Mouse (Mus musculus) midbrain, embryonic 13.5 days (tissue): Measurements from ENCODE around the gene Mthfs. TPM values are rescaled to one million over a fixed set of nuclear protein-coding genes. Genes with fewer than 3 reads are reported as not detected.
A peak's percentile ranks its signal among the peaks of the same experiment; 100 is the strongest.

Experiments used
- ATAC-seq: fragments of 200-750 bp; cut with Nextera tagmentation; 2 replicates; pipeline ENCODE4 v1.8.0; 2017; ENCODE audit warnings: mild to moderate bottlenecking, moderate TSS enrichment, moderate library complexity
- H3K27ac ChIP-seq: fragments of 300-500 bp; sonication (generic); 2 replicates; pipeline ENCODE4 v1.5.1; 2015; ENCODE audit warnings: inconsistent platforms, mild to moderate bottlenecking, moderate library complexity
- H3K27me3 ChIP-seq: fragments of 300-500 bp; sonication (generic); 2 replicates; pipeline ENCODE4 v1.6.1; 2015; ENCODE audit warnings: mild to moderate bottlenecking, inconsistent platforms
- H3K36me3 ChIP-seq: fragments of 300-500 bp; sonication (generic); 2 replicates; pipeline ENCODE4 v1.6.1; 2015; ENCODE audit warnings: mild to moderate bottlenecking, inconsistent platforms
- H3K4me1 ChIP-seq: fragments of 300-500 bp; sonication (generic); replicated peaks from 2 replicates; pipeline ENCODE4 v1.6.1; 2015; ENCODE audit warnings: inconsistent platforms
- H3K4me2 ChIP-seq: fragments of 300-500 bp; sonication (generic); replicated peaks from 2 replicates; pipeline ENCODE4 v1.6.1; 2015; ENCODE audit warnings: moderate library complexity, mild to moderate bottlenecking, inconsistent platforms
- H3K4me3 ChIP-seq: fragments of 300-500 bp; sonication (generic); replicated peaks from 2 replicates; pipeline ENCODE4 v1.5.1; 2015; ENCODE audit warnings: mild to moderate bottlenecking, inconsistent platforms
- H3K9ac ChIP-seq: fragments of 300-500 bp; sonication (generic); replicated peaks from 2 replicates; pipeline ENCODE4 v1.6.1; 2015; ENCODE audit warnings: mild to moderate bottlenecking, inconsistent platforms
- H3K9me3 ChIP-seq: fragments of 300-500 bp; sonication (generic); 2 replicates; pipeline ENCODE4 v1.6.1; 2016; ENCODE audit warnings: mild to moderate bottlenecking, inconsistent platforms
- WGBS: fragments of 180-500 bp; shearing (Covaris S2); methylation state at CpG from one replicate; pipeline ENCODE4 v1.1.7; 2015; 5-methylcytosine and 5-hydroxymethylcytosine counted together
- polyA plus RNA-seq: library from polyadenylated mRNA; unstranded; fragments of >200 nt; fragmentation: Nextera tagmentation; extraction: Ambion mirVana; gene quantifications from 2 replicates; pipeline ENCODE4 v1.2.1, GENCODE M21; 2015

The Mthfs gene
- polyA plus RNA-seq, 1 experiment from 2014 or later, result 11.3 TPM

- H3K4me3 ChIP-seq, result no peak overlapping the region
- H3K4me2 ChIP-seq, result no peak overlapping the region
- H3K36me3 ChIP-seq, result no peaks in the 10 kb centered on the region
- WGBS, result 84% methylated on average over 7 of the region's 7 CpGs
- H3K9me3 ChIP-seq, result no peaks in the 10 kb centered on the region
- peak; percentile 37; the same call in 1 of the 2 replicates for ATAC-seq
- no peak overlapping the region for H3K27ac ChIP-seq
- H3K27me3 ChIP-seq, result no peaks in the 10 kb centered on the region
- no peak overlapping the region for H3K9ac ChIP-seq
- H3K4me1 ChIP-seq, result no peaks in the 10 kb centered on the region
Measured at GRCm38 (mm10) chr9:89308357-89309194, 98.1 kb downstream of the Mthfs start.

GRCm38 (mm10) chr9:89309195-89309535 lies 98.7 kb downstream of the Mthfs start:
- WGBS, result 80% methylated on average over 2 of the region's 2 CpGs
- no peaks in the 10 kb centered on the region for H3K27me3 ChIP-seq
- H3K4me1 ChIP-seq, result no peaks in the 10 kb centered on the region
- no peak overlapping the region for H3K4me3 ChIP-seq
- no peak overlapping the region for H3K4me2 ChIP-seq
- H3K9ac ChIP-seq, result no peak overlapping the region
- ATAC-seq, result no peak
- H3K36me3 ChIP-seq, result no peaks in the 10 kb centered on the region
- no peaks in the 10 kb centered on the region for H3K9me3 ChIP-seq
- no peak overlapping the region for H3K27ac ChIP-seq

- H3K27ac ChIP-seq, result no peak overlapping the region
- no peak overlapping the region for H3K4me2 ChIP-seq
- no peaks in the 10 kb centered on the region for H3K4me1 ChIP-seq
- no peaks in the 10 kb centered on the region for H3K36me3 ChIP-seq
- ATAC-seq, result no peak
- H3K9me3 ChIP-seq, result no peaks in the 10 kb centered on the region
- no peak overlapping the region for H3K4me3 ChIP-seq
- WGBS, result 74% methylated on average over 2 of the region's 2 CpGs
- no peaks in the 10 kb centered on the region for H3K27me3 ChIP-seq
- no peak overlapping the region for H3K9ac ChIP-seq
Measured at GRCm38 (mm10) chr9:89311649-89312048, 101.2 kb downstream of the Mthfs start.

- no peaks in the 10 kb centered on the region for H3K36me3 ChIP-seq
- no peaks in the 10 kb centered on the region for H3K9me3 ChIP-seq
- no peaks in the 10 kb centered on the region for H3K4me1 ChIP-seq
- H3K4me2 ChIP-seq, result no peak overlapping the region
- H3K9ac ChIP-seq, result no peak overlapping the region
- no peak overlapping the region for H3K4me3 ChIP-seq
- no peak overlapping the region for H3K27ac ChIP-seq
- 90% methylated on average over 1 of the region's 1 CpGs for WGBS
- H3K27me3 ChIP-seq, result no peaks in the 10 kb centered on the region
- ATAC-seq, result no peak
Measured at GRCm38 (mm10) chr9:89373731-89374130, 163.3 kb downstream of the Mthfs start.

- H3K9ac ChIP-seq, result no peak overlapping the region
- 86% methylated on average over 4 of the region's 4 CpGs for WGBS
- H3K9me3 ChIP-seq, result no peaks in the 10 kb centered on the region
- H3K27ac ChIP-seq, result no peak overlapping the region
- H3K4me1 ChIP-seq, result no peaks in the 10 kb centered on the region
- no peaks in the 10 kb centered on the region for H3K36me3 ChIP-seq
- H3K4me2 ChIP-seq, result no peak overlapping the region
- no peaks in the 10 kb centered on the region for H3K27me3 ChIP-seq
- H3K4me3 ChIP-seq, result no peak overlapping the region
- no peak for ATAC-seq
Measured at GRCm38 (mm10) chr9:89374650-89375049, 164.2 kb downstream of the Mthfs start.

- Histone ChIP-seq H3K4me1 (no peaks in the 10 kb centered on the region), H3K4me2 (no peak overlapping the region), H3K4me3 (no peak overlapping the region), H3K27ac (no peak overlapping the region), H3K36me3 (no peaks in the 10 kb centered on the region), H3K9me3 (no peaks in the 10 kb centered on the region), H3K9ac (no peak overlapping the region), H3K27me3 (no peaks in the 10 kb centered on the region)
- 96% methylated on average over 1 of the region's 1 CpGs for WGBS
- no peak for ATAC-seq
Measured at GRCm38 (mm10) chr9:89403031-89403430, 192.6 kb downstream of the Mthfs start.

Other genes starting within 250 kb of the Mthfs start
- gene Trim43b, start 117.8 kb upstream of the Mthfs start, polyA plus RNA-seq, result not detected in 2 replicates
- gene Bcl2a1b, start 11.5 kb upstream of the Mthfs start, polyA plus RNA-seq, result 0.73 and 0.99 TPM in 2 replicates
- gene Gm29094, start 11.3 kb upstream of the Mthfs start, polyA plus RNA-seq, result not detected in 2 replicates